Mouse (Mus musculus): Measurements from ENCODE around the gene Ppargc1a. TPM values are rescaled to one million over a fixed set of nuclear protein-coding genes. Genes with fewer than 3 reads are reported as not detected.
A peak's percentile ranks its signal among the peaks of the same experiment; 100 is the strongest.

The Ppargc1a gene
- polyA plus RNA-seq, 1 experiment from 2014 or later, result 8.1 TPM

DNA sequence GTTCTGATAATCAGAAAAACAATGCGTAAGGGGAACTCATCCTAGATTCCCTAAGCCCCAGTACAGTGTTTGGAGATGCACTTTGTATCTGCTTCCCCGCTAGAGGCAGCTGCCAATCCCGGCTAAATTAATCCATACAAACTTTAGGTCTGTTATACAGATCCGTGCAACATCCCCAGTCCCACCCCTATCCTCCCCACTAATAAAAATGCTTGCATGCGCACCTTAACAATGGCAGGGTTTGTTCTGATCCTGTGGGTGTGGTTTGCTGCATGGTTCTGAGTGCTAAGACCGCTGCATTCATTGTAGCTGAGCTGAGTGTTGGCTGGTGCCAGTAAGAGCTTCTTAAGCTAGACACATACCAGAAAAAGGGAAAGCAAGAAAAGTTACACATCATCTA is 72.1 kb downstream of the Ppargc1a start:
- WGBS, result 64% methylated on average over 6 of the region's 6 CpGs
- Histone ChIP-seq H3K27me3 (ENCODE audit: control insufficient read depth, insufficient read depth, low read depth, low read length) (no peaks in the 10 kb centered on the region), H3K4me3 (ENCODE audit: low read length) (no peak overlapping the region), H3K9ac (ENCODE audit: low read length) (no peak overlapping the region), H3K4me1 (replicated peaks; ENCODE audit: control insufficient read depth, insufficient read depth, low read length) (no peaks in the 10 kb centered on the region), H3K9me3 (ENCODE audit: control insufficient read depth, low read length) (no peaks in the 10 kb centered on the region), H3K4me2 (ENCODE audit: low read depth, low read length) (no peak overlapping the region), H3K27ac (ENCODE audit: low read length) (no peak overlapping the region), H3K36me3 (ENCODE audit: control insufficient read depth, insufficient read depth, low read length) (no peaks in the 10 kb centered on the region)
- no peak for ATAC-seq (ENCODE audit: low read depth)

- H3K9ac ChIP-seq (ENCODE audit: low read length), result no peak overlapping the region
- no peak overlapping the region for H3K27ac ChIP-seq (ENCODE audit: low read length)
- WGBS, result 55% methylated on average over 15 of the region's 15 CpGs
- no peaks in the 10 kb centered on the region for H3K36me3 ChIP-seq (ENCODE audit: control insufficient read depth, insufficient read depth, low read length)
- no peaks in the 10 kb centered on the region for H3K9me3 ChIP-seq (ENCODE audit: control insufficient read depth, low read length)
- no peak overlapping the region for H3K4me3 ChIP-seq (ENCODE audit: low read length)
- no peaks in the 10 kb centered on the region for H3K4me1 ChIP-seq (replicated peaks; ENCODE audit: control insufficient read depth, insufficient read depth, low read length)
- no peaks in the 10 kb centered on the region for H3K27me3 ChIP-seq (ENCODE audit: control insufficient read depth, insufficient read depth, low read depth, low read length)
- ATAC-seq (ENCODE audit: low read depth), result no peak
- no peak overlapping the region for H3K4me2 ChIP-seq (ENCODE audit: low read depth, low read length)
Observed at GRCm38 (mm10) chr5:51494358-51494876, 73.1 kb downstream of the Ppargc1a start.

DNA sequence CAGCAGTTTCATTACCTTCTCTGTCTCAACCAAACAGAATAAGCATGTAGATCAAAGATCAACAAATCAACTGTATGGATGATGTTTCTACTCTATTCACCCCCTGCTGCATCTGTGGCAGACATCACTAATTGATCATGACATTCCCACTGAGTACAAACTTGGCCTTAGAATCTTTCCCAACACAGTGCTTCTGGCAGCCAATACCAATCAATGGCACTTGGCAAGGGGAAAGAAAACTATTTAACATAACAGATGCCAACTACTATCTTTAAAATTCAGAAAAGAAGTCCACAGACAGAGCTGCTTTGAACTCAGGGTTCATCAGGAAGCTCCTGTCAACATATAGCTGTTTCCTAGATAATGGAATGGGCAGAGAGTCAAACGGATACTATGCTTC is 83.8 kb downstream of the Ppargc1a start:
- WGBS, result 41% methylated on average over 1 of the region's 1 CpGs
- Histone ChIP-seq H3K27me3 (ENCODE audit: control insufficient read depth, insufficient read depth, low read depth, low read length) (no peaks in the 10 kb centered on the region), H3K9ac (ENCODE audit: low read length) (no peak overlapping the region)

DNA sequence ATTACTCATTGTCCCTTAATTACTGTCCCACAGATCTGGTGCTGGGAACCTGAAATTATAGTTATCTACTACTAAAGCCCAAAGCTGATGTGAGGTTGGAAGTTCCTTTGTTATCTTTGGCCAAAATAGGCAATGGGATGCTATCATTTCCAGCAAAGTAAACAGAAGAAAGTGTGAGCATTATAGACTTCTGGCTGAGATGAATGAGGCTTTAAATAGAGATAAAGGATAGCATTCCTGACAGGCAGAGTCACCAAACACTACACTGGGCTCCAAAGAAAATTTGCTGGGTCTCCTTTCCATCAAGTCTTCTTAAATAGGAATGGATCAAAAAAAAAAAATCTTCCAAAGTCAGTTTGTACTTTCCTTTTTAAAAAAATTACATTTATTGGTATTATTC is 87.7 kb downstream of the Ppargc1a start:
- H3K4me1 ChIP-seq (replicated peaks; ENCODE audit: control insufficient read depth, insufficient read depth, low read length), result peaks cover 10% of the 10 kb centered on the region; the same call in 1 of the 2 replicates
- no peak overlapping the region for H3K9ac ChIP-seq (ENCODE audit: low read length)
- H3K4me2 ChIP-seq (ENCODE audit: low read depth, low read length), result no peak overlapping the region
- no peaks in the 10 kb centered on the region for H3K9me3 ChIP-seq (ENCODE audit: control insufficient read depth, low read length)
- H3K27ac ChIP-seq (ENCODE audit: low read length), result no peak overlapping the region
- H3K36me3 ChIP-seq (ENCODE audit: control insufficient read depth, insufficient read depth, low read length), result no peaks in the 10 kb centered on the region
- H3K4me3 ChIP-seq (ENCODE audit: low read length), result no peak overlapping the region
- no peak for ATAC-seq (ENCODE audit: low read depth)
- H3K27me3 ChIP-seq (ENCODE audit: control insufficient read depth, insufficient read depth, low read depth, low read length), result no peaks in the 10 kb centered on the region

More for the DNA sequence above, 83.8 kb downstream of the Ppargc1a start:
- Histone ChIP-seq H3K4me2 (ENCODE audit: low read depth, low read length) (no peak overlapping the region), H3K4me3 (ENCODE audit: low read length) (no peak overlapping the region), H3K36me3 (ENCODE audit: control insufficient read depth, insufficient read depth, low read length) (no peaks in the 10 kb centered on the region), H3K9me3 (ENCODE audit: control insufficient read depth, low read length) (no peaks in the 10 kb centered on the region), H3K4me1 (replicated peaks; ENCODE audit: control insufficient read depth, insufficient read depth, low read length) (peaks cover 6% of the 10 kb centered on the region; the same call in 1 of the 2 replicates), H3K27ac (ENCODE audit: low read length) (no peak overlapping the region)
- ATAC-seq (ENCODE audit: low read depth), result no peak

- H3K27me3 ChIP-seq (ENCODE audit: control insufficient read depth, insufficient read depth, low read depth, low read length), result no peaks in the 10 kb centered on the region
- H3K36me3 ChIP-seq (ENCODE audit: control insufficient read depth, insufficient read depth, low read length), result no peaks in the 10 kb centered on the region
- H3K27ac ChIP-seq (ENCODE audit: low read length), result no peak overlapping the region
- peaks cover 10% of the 10 kb centered on the region; the same call in 1 of the 2 replicates for H3K4me1 ChIP-seq (replicated peaks; ENCODE audit: control insufficient read depth, insufficient read depth, low read length)
- H3K9me3 ChIP-seq (ENCODE audit: control insufficient read depth, low read length), result no peaks in the 10 kb centered on the region
- H3K9ac ChIP-seq (ENCODE audit: low read length), result no peak overlapping the region
- WGBS, result 33% methylated on average over 2 of the region's 2 CpGs
- no peak overlapping the region for H3K4me3 ChIP-seq (ENCODE audit: low read length)
- no peak for ATAC-seq (ENCODE audit: low read depth)
- no peak overlapping the region for H3K4me2 ChIP-seq (ENCODE audit: low read depth, low read length)
Observed at GRCm38 (mm10) chr5:51479456-51479855, 88.1 kb downstream of the Ppargc1a start.

DNA sequence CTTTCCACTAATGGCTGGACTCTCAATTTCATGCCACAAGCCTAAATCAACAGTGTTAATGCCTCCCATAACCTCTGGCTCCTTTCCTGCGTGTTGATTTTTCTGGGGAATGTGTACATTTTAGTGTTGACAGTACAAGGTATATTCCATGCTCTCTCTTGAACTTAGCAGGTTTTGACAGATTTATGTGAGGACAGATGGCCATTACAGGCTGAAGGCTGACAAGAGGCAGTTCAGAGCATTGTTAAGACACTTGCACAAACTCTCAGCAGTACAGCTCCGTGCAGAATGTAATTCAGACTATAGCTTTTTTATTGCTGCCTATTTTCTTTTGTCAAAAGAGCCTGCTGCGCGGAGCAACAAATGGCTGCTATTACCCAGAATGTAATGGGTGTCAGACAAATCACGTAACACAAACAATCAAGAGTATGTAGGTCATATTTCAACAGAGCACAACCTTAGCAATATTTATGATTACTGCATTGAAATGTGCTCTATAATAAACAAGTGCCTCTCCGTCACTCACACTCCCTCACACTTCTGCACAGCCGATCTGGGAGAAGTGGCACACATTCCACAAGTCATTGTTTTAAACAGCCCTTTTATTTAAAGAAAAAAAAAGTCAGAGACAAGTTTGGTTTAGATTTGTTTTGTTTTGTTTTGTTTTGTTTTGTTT is 89.1 kb downstream of the Ppargc1a start:
- ATAC-seq (ENCODE audit: low read depth), result peak; percentile 91
- Histone ChIP-seq H3K4me2 (ENCODE audit: low read depth, low read length) (0 out of 2 replicates have a peak overlapping the region, but pooled peaks have one; percentile 20), H3K4me1 (replicated peaks; ENCODE audit: control insufficient read depth, insufficient read depth, low read length) (peaks cover 10% of the 10 kb centered on the region; the same call in 1 of the 2 replicates), H3K27me3 (ENCODE audit: control insufficient read depth, insufficient read depth, low read depth, low read length) (no peaks in the 10 kb centered on the region), H3K36me3 (ENCODE audit: control insufficient read depth, insufficient read depth, low read length) (no peaks in the 10 kb centered on the region), H3K9me3 (ENCODE audit: control insufficient read depth, low read length) (no peaks in the 10 kb centered on the region), H3K4me3 (ENCODE audit: low read length) (no peak overlapping the region), H3K9ac (ENCODE audit: low read length) (no peak overlapping the region), H3K27ac (ENCODE audit: low read length) (no peak overlapping the region)
- 19% methylated on average over 7 of the region's 7 CpGs for WGBS

DNA sequence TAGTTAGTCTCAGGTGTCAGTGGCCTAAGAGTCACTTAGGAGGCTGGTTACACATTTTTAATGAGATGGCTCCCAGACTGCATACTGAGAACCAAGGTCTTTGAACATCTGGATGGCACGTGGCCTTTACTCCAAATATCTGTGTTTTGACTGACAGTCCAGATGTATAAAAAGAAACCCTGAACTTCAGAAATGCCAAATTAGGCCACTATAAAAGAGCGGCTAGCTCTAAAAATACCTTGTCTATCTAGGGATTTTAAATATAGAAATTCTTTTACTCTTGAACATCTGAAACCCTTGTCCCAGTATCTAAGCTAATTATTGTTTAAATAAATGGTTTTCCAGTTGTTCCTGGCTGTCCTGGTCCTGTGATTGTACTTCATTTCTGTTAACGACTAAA is 90.4 kb downstream of the Ppargc1a start:
- Histone ChIP-seq H3K27ac (ENCODE audit: low read length) (no peak overlapping the region), H3K4me2 (ENCODE audit: low read depth, low read length) (no peak overlapping the region), H3K9ac (ENCODE audit: low read length) (no peak overlapping the region), H3K36me3 (ENCODE audit: control insufficient read depth, insufficient read depth, low read length) (no peaks in the 10 kb centered on the region), H3K4me3 (ENCODE audit: low read length) (no peak overlapping the region), H3K9me3 (ENCODE audit: control insufficient read depth, low read length) (no peaks in the 10 kb centered on the region), H3K27me3 (ENCODE audit: control insufficient read depth, insufficient read depth, low read depth, low read length) (no peaks in the 10 kb centered on the region), H3K4me1 (replicated peaks; ENCODE audit: control insufficient read depth, insufficient read depth, low read length) (peaks cover 10% of the 10 kb centered on the region; the same call in 1 of the 2 replicates)
- WGBS, result 69% methylated on average over 3 of the region's 3 CpGs
- no peak for ATAC-seq (ENCODE audit: low read depth)

DNA sequence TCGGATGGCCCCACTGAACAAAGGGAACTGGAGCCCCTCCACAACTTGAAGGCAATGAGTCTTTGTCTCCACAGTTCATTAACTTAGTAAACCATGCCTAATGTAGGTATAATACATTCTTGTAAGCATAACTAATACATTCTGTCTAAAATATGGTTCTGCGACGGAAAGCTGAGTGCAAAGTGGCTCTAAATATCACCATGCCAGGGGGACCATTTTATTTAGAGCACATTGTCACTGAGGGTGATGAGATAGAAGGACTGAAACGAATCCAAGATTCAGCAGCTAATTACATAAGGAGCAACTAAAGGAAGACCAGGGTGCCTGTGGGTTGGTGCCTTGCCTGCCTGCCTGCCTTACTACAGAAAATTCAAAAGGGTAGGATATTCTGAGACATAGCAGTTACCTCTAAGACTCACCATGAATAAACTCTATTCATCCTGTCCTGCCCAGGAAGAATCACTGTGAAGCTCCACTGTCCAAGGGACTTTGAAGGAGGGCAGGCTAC is 92.4 kb downstream of the Ppargc1a start:
- H3K27ac ChIP-seq (ENCODE audit: low read length), result no peak overlapping the region
- WGBS, result 76% methylated on average over 4 of the region's 4 CpGs
- no peak overlapping the region for H3K9ac ChIP-seq (ENCODE audit: low read length)
- H3K4me3 ChIP-seq (ENCODE audit: low read length), result no peak overlapping the region
- no peaks in the 10 kb centered on the region for H3K27me3 ChIP-seq (ENCODE audit: control insufficient read depth, insufficient read depth, low read depth, low read length)
- H3K4me2 ChIP-seq (ENCODE audit: low read depth, low read length), result no peak overlapping the region
- ATAC-seq (ENCODE audit: low read depth), result no peak
- peaks cover 10% of the 10 kb centered on the region; the same call in 1 of the 2 replicates for H3K4me1 ChIP-seq (replicated peaks; ENCODE audit: control insufficient read depth, insufficient read depth, low read length)
- H3K36me3 ChIP-seq (ENCODE audit: control insufficient read depth, insufficient read depth, low read length), result no peaks in the 10 kb centered on the region
- no peaks in the 10 kb centered on the region for H3K9me3 ChIP-seq (ENCODE audit: control insufficient read depth, low read length)

DNA sequence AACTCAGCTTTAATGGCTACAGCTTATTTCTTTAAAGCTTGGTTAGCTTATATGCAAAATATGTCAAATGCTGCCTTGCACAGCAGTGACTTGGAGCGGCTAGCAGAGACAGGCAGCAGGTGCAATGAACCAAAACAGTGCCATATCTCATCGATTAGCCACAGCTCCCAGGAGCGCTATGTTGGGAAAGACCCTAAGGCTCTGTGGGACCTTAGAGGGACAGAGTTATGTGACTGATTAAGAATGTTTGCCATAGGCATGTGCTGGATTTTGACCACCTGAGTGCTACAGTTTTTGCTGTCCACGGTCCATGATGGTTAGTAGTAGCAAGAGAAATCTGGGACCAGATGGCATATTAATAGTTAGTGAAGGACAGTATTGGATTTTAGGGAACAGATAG is 95.9 kb downstream of the Ppargc1a start:
- no peak for ATAC-seq (ENCODE audit: low read depth)
- no peak overlapping the region for H3K9ac ChIP-seq (ENCODE audit: low read length)
- no peak overlapping the region for H3K4me3 ChIP-seq (ENCODE audit: low read length)
- H3K27me3 ChIP-seq (ENCODE audit: control insufficient read depth, insufficient read depth, low read depth, low read length), result no peaks in the 10 kb centered on the region
- H3K4me1 ChIP-seq (replicated peaks; ENCODE audit: control insufficient read depth, insufficient read depth, low read length), result no peaks in the 10 kb centered on the region
- no peak overlapping the region for H3K4me2 ChIP-seq (ENCODE audit: low read depth, low read length)
- H3K9me3 ChIP-seq (ENCODE audit: control insufficient read depth, low read length), result no peaks in the 10 kb centered on the region
- WGBS, result 90% methylated on average over 4 of the region's 4 CpGs
- no peaks in the 10 kb centered on the region for H3K36me3 ChIP-seq (ENCODE audit: control insufficient read depth, insufficient read depth, low read length)
- H3K27ac ChIP-seq (ENCODE audit: low read length), result no peak overlapping the region

Measured in lung, embryonic 16.5 days (tissue).